Mouse (Mus musculus): Measurements from ENCODE around the gene Aaed1.

- TF ChIP-seq CTCF (IDR thresholded peaks at IDR 0.05; ENCODE audit: low read depth) (peak; percentile 97), EP300 (optimal IDR thresholded peaks at IDR 0.05) (no peak)
Measured at GRCm38 (mm10) chr13:64248775-64249524, 63.6 kb downstream of the Aaed1 start.
